Mouse (Mus musculus) kidney, adult 2 months (tissue): ENCODE measurements around the gene Rapgef2. TPM values are rescaled to one million over a fixed set of nuclear protein-coding genes. Genes with fewer than 3 reads are reported as not detected.

ENCODE experiments used
- DNase-seq: peaks from one replicate; pipeline ENCODE4 v3.0.0; 2021
- H3K27ac ChIP-seq: fragments of 200-500 bp; 2 replicates; pipeline ENCODE4 v1.5.1; 2012; ENCODE audit warnings: low read depth, low read length, control low read depth, inconsistent platforms; ENCODE audit not compliant: insufficient read depth
- H3K27me3 ChIP-seq: fragments of 200-500 bp; replicated peaks from 2 replicates; pipeline ENCODE4 v1.6.1; 2012; ENCODE audit warnings: mild to moderate bottlenecking, moderate library complexity, low read length, inconsistent platforms; ENCODE audit not compliant: control insufficient read depth, insufficient read depth
- H3K36me3 ChIP-seq: fragments of 200-500 bp; 2 replicates; pipeline ENCODE4 v1.6.1; 2012; ENCODE audit warnings: mild to moderate bottlenecking, moderate library complexity, low read length, inconsistent platforms; ENCODE audit not compliant: control insufficient read depth, insufficient read depth
- H3K4me1 ChIP-seq: fragments of 200-500 bp; 2 replicates; pipeline ENCODE4 v1.6.1; 2011; ENCODE audit warnings: low read length; ENCODE audit not compliant: control insufficient read depth, insufficient read depth
- H3K4me3 ChIP-seq: fragments of 200-500 bp; 2 replicates; pipeline ENCODE4 v1.5.1; 2011; ENCODE audit warnings: mild to moderate bottlenecking, low read depth, low read length, control low read depth; ENCODE audit not compliant: insufficient read depth
- CTCF ChIP-seq: fragments of 200-500 bp; conservative IDR thresholded peaks from 2 replicates; pipeline ENCODE4 v1.5.1; 2011; ENCODE audit warnings: low read depth, mild to moderate bottlenecking, control low read depth, low read length, moderate library complexity, mixed read lengths; ENCODE audit not compliant: insufficient read depth, insufficient read length
- POLR2A ChIP-seq: fragments of 200-500 bp; IDR thresholded peaks from one replicate; pipeline ENCODE4 v1.6.1; 2011; ENCODE audit warnings: low read depth, low read length, control low read depth
- WGBS: fragments of 180-500 bp; shearing (Covaris S2); methylation state at CpG from one replicate; pipeline ENCODE4 v1.1.7; 2018; 5-methylcytosine and 5-hydroxymethylcytosine counted together
- polyA plus RNA-seq: library from polyadenylated mRNA; depleted of rRNA; stranded (reverse); fragments of >200 nt; gene quantifications from 2 replicates; pipeline ENCODE4 v1.2.3, GENCODE M21; 2012

The Rapgef2 gene
- polyA plus RNA-seq, 1 experiment, result 7.6 TPM

GRCm38 (mm10) chr3:79126857-79127256 is 159.5 kb downstream of the Rapgef2 start:
- Histone ChIP-seq H3K27ac (no peak overlapping the region), H3K4me1 (peaks cover 12% of the 10 kb centered on the region), H3K36me3 (no peaks in the 10 kb centered on the region), H3K27me3 (no peaks in the 10 kb centered on the region), H3K4me3 (no peak overlapping the region)
- no peak for TF ChIP-seq POLR2A
- no peak for TF ChIP-seq CTCF
- DNase-seq, result peak; percentile 42
- WGBS, result 51% methylated on average over 6 of the region's 6 CpGs

GRCm38 (mm10) chr3:79121391-79121790 is 164.9 kb downstream of the Rapgef2 start:
- H3K4me1 ChIP-seq, result 0 out of 2 replicates have a peak, but pooled peaks cover 2% of the 10 kb centered on the region
- TF ChIP-seq CTCF (no peak), POLR2A (no peak)
- WGBS, result 91% methylated on average over 7 of the region's 7 CpGs
- no peaks in the 10 kb centered on the region for H3K27me3 ChIP-seq
- no peak for DNase-seq
- no peak overlapping the region for H3K27ac ChIP-seq
- no peak overlapping the region for H3K4me3 ChIP-seq
- no peaks in the 10 kb centered on the region for H3K36me3 ChIP-seq

GRCm38 (mm10) chr3:79119983-79120382 is 166.3 kb downstream of the Rapgef2 start:
- no peak overlapping the region for H3K27ac ChIP-seq
- H3K36me3 ChIP-seq, result no peaks in the 10 kb centered on the region
- no peaks in the 10 kb centered on the region for H3K27me3 ChIP-seq
- 94% methylated on average over 12 of the region's 12 CpGs for WGBS
- no peak for TF ChIP-seq CTCF
- TF ChIP-seq POLR2A, result no peak
- no peak overlapping the region for H3K4me3 ChIP-seq
- 0 out of 2 replicates have a peak, but pooled peaks cover 2% of the 10 kb centered on the region for H3K4me1 ChIP-seq
- no peak for DNase-seq

- no peaks in the 10 kb centered on the region; the same call in 1 of the 2 replicates for H3K36me3 ChIP-seq
- no peak overlapping the region for H3K4me3 ChIP-seq
- H3K4me1 ChIP-seq, result no peaks in the 10 kb centered on the region
Measured at GRCm38 (mm10) chr3:79110153-79110552, 176.2 kb downstream of the Rapgef2 start.

GRCm38 (mm10) chr3:79108246-79108645 is 178.1 kb downstream of the Rapgef2 start:
- no peak overlapping the region for H3K27ac ChIP-seq
- no peak for DNase-seq
- TF ChIP-seq CTCF (no peak), POLR2A (no peak)
- 85% methylated on average over 6 of the region's 6 CpGs for WGBS
- H3K36me3 ChIP-seq, result no peaks in the 10 kb centered on the region; the same call in 1 of the 2 replicates
- H3K27me3 ChIP-seq, result no peaks in the 10 kb centered on the region
- no peak overlapping the region for H3K4me3 ChIP-seq
- no peaks in the 10 kb centered on the region for H3K4me1 ChIP-seq

More at GRCm38 (mm10) chr3:79110153-79110552, 176.2 kb downstream of the Rapgef2 start:
- DNase-seq, result no peak
- Histone ChIP-seq H3K27ac (no peak overlapping the region), H3K27me3 (no peaks in the 10 kb centered on the region)
- no peak for TF ChIP-seq POLR2A
- TF ChIP-seq CTCF, result peak; percentile 54
- WGBS, result 98% methylated on average over 6 of the region's 6 CpGs

- DNase-seq, result no peak
- no peaks in the 10 kb centered on the region; the same call in 1 of the 2 replicates for H3K36me3 ChIP-seq
- H3K27ac ChIP-seq, result no peak overlapping the region
- TF ChIP-seq CTCF, result no peak
- no peak for TF ChIP-seq POLR2A
- H3K4me1 ChIP-seq, result no peaks in the 10 kb centered on the region
- 85% methylated on average over 2 of the region's 2 CpGs for WGBS
- no peak overlapping the region for H3K4me3 ChIP-seq
- no peaks in the 10 kb centered on the region for H3K27me3 ChIP-seq
Measured at GRCm38 (mm10) chr3:79106360-79106759, 180.0 kb downstream of the Rapgef2 start.

- H3K36me3 ChIP-seq, result no peaks in the 10 kb centered on the region; the same call in 1 of the 2 replicates
- TF ChIP-seq CTCF (no peak), POLR2A (no peak)
- H3K4me3 ChIP-seq, result no peak overlapping the region
- 91% methylated on average over 9 of the region's 9 CpGs for WGBS
- no peaks in the 10 kb centered on the region for H3K4me1 ChIP-seq
- no peaks in the 10 kb centered on the region for H3K27me3 ChIP-seq
- no peak overlapping the region for H3K27ac ChIP-seq
- DNase-seq, result no peak
Measured at GRCm38 (mm10) chr3:79103604-79104003, 182.7 kb downstream of the Rapgef2 start.

- no peak overlapping the region for H3K27ac ChIP-seq
- no peak for TF ChIP-seq POLR2A
- TF ChIP-seq CTCF, result no peak
- WGBS, result 61% methylated on average over 6 of the region's 6 CpGs
- no peak for DNase-seq
- no peaks in the 10 kb centered on the region for H3K27me3 ChIP-seq
- no peak overlapping the region for H3K4me3 ChIP-seq
- H3K4me1 ChIP-seq, result no peaks in the 10 kb centered on the region
- peaks cover 3% of the 10 kb centered on the region; the same call in 1 of the 2 replicates for H3K36me3 ChIP-seq
Measured at GRCm38 (mm10) chr3:79101737-79102136, 184.6 kb downstream of the Rapgef2 start.
